Mouse (Mus musculus): Measurements from ENCODE around the gene Plb1.

- TF ChIP-seq POLR2A (IDR thresholded peaks at IDR 0.05; ENCODE audit: insufficient read length, low read depth) (no peak), MYOG (IDR thresholded peaks at IDR 0.05; ENCODE audit: control insufficient read depth in 1 of 3, insufficient read depth in 1 of 3, insufficient read length in 2 of 3, low read depth in 2 of 3) (no peak), MAX (IDR thresholded peaks at IDR 0.05; ENCODE audit: low read depth) (no peak), USF1 (IDR thresholded peaks at IDR 0.05; ENCODE audit: low read depth) (peak; percentile 36)
Measured at GRCm38 (mm10) chr5:32197698-32198097, 34.8 kb upstream of the Plb1 start.

Measured in myocyte (in vitro differentiated cells).